Mouse (Mus musculus) layer of hippocampus, postnatal 14 days (tissue): ENCODE measurements around the gene Car11. TPM values are rescaled to one million over a fixed set of nuclear protein-coding genes. Genes with fewer than 3 reads are reported as not detected.
"Not testable (repeated sequence)": the region's sequence is repeated elsewhere in the genome, so short reads cannot be mapped to it uniquely, and the experiment has no call there.

Source experiments
- DNase-seq, 2 experiments: peaks; one replicate each; pipeline ENCODE4 v3.0.0; 2021 to 2022; ENCODE audit warnings: low spot score in 2 of 2, mixed read lengths in 1 of 2
- long read RNA-seq, 2 experiments: library from polyadenylated mRNA; stranded (forward); transcript quantifications; one replicate each; pipeline ENCODE4 v2.0.0; 2021
- total RNA-seq, 2 experiments: library from RNA; stranded (reverse); gene quantifications; 2 replicates each; pipeline ENCODE4 v1.2.3; 2021

The Car11 gene
- 100 to 1,000 TPM; 110 to 123 TPM for total RNA-seq
- long read RNA-seq, experiment 1, transcript Car11-201 (9 exons, 1,585 nt) = major isoform, 57 of 94 reads
- long read RNA-seq, experiment 1, partial matches to known transcripts = 10 of 94 reads
- long read RNA-seq, experiment 1, other reads (novel, unspliced or antisense) = 27 of 94 reads
- long read RNA-seq, experiment 2, transcript Car11-201 (9 exons, 1,585 nt) = major isoform, 65 of 105 reads
- long read RNA-seq, experiment 2, partial matches to known transcripts = 10 of 105 reads
- long read RNA-seq, experiment 2, other reads (novel, unspliced or antisense) = 30 of 105 reads

GRCm38 (mm10) chr7:45699523-45700141 lies at the start of gene Car11:
Car11 (plus strand) TSS chr7:45699843.
- peak; percentile 37 to 39 for DNase-seq

- DNase-seq = not testable (repeated sequence)
Observed at GRCm38 (mm10) chr7:45650484-45650883, 49.2 kb upstream of the Car11 start.

- DNase-seq = no peak
Observed at GRCm38 (mm10) chr7:45654424-45655047, 45.1 kb upstream of the Car11 start.

DNA sequence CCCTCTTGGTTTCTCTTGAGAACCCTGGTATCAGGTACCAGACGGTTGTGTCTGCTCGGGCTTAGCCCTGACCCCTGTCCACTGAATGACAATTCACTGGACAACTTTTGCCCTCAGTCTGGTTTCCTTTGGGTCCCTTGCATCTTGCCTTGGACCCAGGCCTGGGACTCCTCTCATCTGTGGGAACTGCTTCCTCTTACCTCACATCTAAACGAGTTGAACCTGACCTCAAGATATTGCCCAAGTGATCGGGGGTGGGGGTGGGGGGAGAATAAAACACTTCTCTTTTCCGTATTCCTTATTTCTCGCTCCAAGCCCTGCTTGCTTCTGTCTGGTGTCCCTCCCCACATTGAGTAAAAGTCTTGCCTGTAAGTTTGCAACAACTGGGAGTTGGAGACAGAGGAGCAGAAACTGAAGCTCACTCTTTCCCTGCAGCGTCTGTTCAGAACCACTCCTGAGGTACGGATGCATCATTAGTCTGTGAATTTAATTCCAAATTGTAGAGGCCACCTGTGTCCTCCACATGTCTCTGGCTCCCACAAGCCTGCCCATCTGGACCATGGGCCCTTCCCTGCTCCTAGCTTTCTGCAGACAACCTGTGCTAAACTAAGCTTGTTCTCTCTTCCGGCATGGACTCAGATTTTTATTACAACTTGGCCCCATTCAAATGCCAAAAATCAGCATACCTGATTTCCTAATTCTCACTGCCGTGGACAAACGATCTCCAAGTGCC lies 38.7 kb upstream of the Car11 start:
- no peak for DNase-seq

DNA sequence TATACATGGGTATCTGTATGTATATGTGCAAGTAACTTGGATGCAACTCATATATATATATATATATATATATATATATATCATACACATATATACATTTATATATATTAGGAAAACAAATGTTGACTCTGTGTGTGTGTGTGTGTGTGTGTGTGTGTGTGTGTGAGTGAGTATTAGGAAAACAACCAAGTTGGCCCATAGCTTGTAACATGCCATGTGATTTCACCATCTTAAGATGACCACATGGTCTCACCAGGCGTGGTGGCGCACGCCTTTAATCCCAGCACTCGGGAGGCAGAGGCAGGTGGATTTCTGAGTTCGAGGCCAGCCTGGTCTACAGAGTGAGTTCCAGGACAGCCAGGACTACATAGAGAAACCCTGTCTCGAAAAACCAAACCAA lies 37.9 kb upstream of the Car11 start:
- DNase-seq = not testable (repeated sequence)

- DNase-seq = no peak
Observed at GRCm38 (mm10) chr7:45665303-45666138, 34.1 kb upstream of the Car11 start.

DNA sequence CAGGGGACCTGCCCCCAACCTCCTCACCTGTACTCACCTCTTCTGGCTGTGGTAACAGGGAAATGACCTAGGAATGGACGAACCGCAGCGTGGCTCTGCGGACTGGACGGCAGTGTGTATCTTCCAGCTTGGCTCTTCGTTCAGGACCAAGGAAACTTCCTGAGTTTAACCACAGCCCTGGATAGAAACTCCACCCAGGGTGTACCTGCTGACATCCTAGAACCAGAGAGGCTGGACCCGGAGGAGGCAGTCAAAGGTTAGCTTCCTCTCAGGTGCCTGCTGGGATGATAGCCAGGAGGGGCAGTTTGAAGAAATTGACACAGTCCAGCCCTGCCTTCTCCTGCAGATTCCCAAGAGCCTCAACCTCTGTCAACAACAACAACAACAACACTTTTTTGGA lies 33.5 kb upstream of the Car11 start, which contains the start of gene Fut2:
Fut2 (minus strand) TSS at position 234 of the 400 bp plus-strand sequence.
- DNase-seq = no peak

GRCm38 (mm10) chr7:45667761-45668160 lies 31.9 kb upstream of the Car11 start:
- peak in 1 of 2 experiments; percentile 44 for DNase-seq

GRCm38 (mm10) chr7:45668921-45669320 lies 30.7 kb upstream of the Car11 start:
- no peak for DNase-seq

GRCm38 (mm10) chr7:45677627-45678295 lies 21.9 kb upstream of the Car11 start:
- no peak for DNase-seq

- no peak for DNase-seq
Observed at GRCm38 (mm10) chr7:45678513-45678912, 21.1 kb upstream of the Car11 start.

GRCm38 (mm10) chr7:45679966-45680621 lies 19.5 kb upstream of the Car11 start:
- no peak for DNase-seq

DNA sequence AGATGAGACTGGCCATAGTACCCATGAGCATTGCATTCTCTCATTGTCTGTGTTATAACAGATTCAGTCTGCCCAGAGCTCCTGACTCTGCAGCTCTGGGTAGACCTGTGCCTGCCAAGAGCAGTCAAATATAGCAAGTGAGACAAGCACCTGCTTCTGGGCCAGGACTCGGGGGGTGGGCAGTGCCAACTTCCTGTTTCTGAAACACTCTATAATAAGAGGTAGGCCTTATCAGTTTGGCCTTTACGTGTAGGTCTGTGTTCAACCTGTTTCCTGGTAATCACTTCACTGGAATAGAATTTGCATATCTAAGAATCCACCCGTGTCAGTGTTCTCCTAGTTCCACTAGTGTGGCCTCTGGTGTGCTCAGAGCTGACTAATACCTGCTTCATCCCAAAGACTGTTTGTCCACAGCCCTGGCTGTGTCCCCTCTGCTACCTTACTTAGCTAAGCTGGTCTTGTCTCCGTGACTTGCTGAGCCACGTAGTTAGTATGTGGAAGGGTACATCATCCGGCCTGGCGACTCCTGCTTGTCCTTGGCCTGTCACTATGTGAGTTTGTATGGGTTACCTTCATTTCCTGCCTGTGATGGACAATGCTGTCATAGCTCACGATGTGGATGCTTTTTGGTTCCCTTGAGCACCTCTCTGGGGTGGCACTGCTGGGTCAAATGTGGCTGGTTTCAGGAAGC lies 18.5 kb upstream of the Car11 start:
- no peak for DNase-seq

DNA sequence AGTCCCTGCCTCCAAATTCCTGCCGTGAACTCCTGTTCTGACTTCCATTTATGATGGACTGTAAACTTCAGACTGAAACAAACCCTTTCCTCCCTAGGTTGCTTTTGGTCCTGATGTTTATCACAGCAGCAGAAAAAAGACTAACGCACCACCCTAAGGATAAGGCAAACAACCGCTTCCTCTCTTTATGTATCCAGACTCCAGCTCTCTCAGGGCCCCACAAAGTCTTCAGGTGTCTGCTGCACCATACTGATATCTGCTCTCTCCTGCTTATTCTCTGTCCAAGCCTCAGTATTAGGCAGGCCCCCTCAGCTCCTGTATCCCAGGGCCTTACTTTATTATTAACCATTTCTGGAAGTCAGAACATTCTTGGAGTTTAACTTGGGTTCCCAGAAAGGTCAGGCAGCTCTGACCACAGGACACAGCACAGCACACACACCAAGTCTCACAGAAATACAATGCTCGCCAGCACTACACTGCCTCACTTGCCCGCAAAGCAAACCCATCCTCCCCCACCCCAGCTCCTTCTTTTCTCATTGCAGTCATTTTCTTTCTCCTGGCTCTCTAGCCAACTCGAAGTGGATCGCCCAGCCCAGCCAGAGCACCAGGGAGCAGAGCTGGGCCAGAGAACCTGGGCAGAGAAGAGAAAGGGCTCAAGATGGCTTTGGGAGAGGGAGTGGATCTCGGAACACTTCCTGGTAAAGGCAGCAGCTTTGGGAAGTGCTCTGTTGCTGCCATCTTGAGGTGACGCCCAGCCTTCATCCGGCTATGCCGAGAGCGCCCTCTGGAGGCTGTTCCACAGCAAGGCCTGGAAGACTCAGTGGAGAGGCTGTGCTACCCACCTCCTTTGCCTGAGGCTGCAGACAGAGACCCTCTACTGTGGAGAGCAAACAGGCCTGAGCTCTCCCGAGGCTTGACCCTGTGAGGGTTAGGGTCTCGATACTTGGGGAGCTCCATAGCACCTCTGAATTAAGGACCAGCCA lies 17.2 kb upstream of the Car11 start:
- peak; percentile 89 to 92 for DNase-seq

DNA sequence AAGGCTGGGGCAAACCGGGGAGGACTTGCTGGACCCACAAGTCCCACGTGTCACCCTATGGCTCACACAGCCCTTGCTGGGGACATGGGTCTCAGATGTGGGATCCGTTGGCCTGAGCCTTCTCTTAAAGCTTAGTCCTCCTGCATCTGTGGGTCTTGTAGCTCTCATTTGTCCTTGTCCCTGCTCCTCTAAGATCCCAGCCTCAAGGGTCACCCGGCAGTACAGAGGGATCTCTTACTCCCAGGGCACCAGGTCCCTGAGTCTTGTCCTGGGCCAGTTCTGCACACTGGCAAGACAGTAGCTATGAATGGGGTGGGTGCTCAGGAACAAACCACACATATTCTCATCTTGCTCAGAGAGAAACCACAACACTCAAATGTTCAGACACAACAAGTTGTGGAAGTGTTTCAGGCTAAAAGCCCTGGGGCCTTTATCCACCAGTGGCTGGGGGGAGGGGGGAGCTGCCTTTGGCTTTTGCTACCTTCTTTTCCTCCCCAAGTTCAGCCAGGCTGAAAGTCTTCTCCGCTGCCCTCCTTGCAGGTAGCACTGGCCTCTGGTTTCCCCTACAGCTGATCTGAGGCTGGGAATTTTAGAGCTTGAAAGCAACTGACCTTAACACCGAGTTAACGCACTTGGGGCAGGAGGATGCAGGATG lies 16.1 kb upstream of the Car11 start, which contains the start of gene Ntn5:
Ntn5 (plus strand) TSS at position 627 of the 655 bp plus-strand sequence.
- DNase-seq = no peak

DNA sequence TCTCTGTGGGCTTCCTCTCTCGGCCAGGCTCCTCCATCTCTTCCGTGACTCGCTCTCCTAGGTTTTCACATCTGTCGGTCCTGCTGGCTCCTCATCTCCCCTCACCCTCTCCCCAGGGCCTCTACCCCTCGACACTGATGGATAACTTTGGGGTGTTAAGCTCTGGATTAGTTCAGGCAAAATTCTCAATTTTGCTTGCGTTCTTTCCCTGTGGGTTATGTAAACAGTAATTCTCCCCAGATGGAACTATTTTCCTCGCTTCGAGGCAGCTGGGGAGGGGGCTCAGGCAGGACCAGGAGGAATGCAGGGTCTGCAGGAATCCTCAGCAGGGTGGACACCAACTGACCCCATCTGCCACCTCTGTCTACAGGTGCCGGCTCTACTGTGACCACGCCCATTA lies 13.8 kb upstream of the Car11 start:
- DNase-seq = no peak

GRCm38 (mm10) chr7:45686841-45687240 lies 12.8 kb upstream of the Car11 start:
- DNase-seq = no peak
